Mouse (Mus musculus) natural killer cell, adult 2 months (primary cell): ENCODE measurements around the gene Gm17654.
"Not testable (repeated sequence)": the region's sequence is repeated elsewhere in the genome, so short reads cannot be mapped to it uniquely, and the experiment has no call there.

Experiments used
- DNase-seq, 2 experiments: peaks; one replicate each; pipeline ENCODE4 v3.0.0; 2022; ENCODE audit warnings: low spot score in 2 of 2

The Gm17654 gene

GRCm38 (mm10) chr14:43579046-43579445, at the start of gene Gm17654:
TSS of gene Gm17654 (minus strand) at chr14:43579146.
- not testable (repeated sequence) for DNase-seq

GRCm38 (mm10) chr14:43607913-43608312, 29.0 kb upstream of the Gm17654 start, which contains the start of gene Gm10375:
TSS of gene Gm10375 (minus strand) at chr14:43608013.
- not testable (repeated sequence) for DNase-seq

- not testable (repeated sequence) for DNase-seq
Measured at GRCm38 (mm10) chr14:43577969-43578368, 977 bp downstream of the Gm17654 start.

GRCm38 (mm10) chr14:43552271-43552670, 26.7 kb downstream of the Gm17654 start:
- DNase-seq = not testable (repeated sequence)

- not testable (repeated sequence) for DNase-seq
Measured at GRCm38 (mm10) chr14:43546281-43546680, 32.7 kb downstream of the Gm17654 start.

GRCm38 (mm10) chr14:43543276-43543675, 35.7 kb downstream of the Gm17654 start, which contains the start of gene Gm5799:
TSS of gene Gm5799 (plus strand) at chr14:43543576.
- not testable (repeated sequence) for DNase-seq

GRCm38 (mm10) chr14:43538144-43538543, 40.8 kb downstream of the Gm17654 start:
- DNase-seq = not testable (repeated sequence)

GRCm38 (mm10) chr14:43532387-43532786, 46.6 kb downstream of the Gm17654 start:
- DNase-seq = not testable (repeated sequence)

- not testable (repeated sequence) for DNase-seq
Measured at GRCm38 (mm10) chr14:43532011-43532383, 46.9 kb downstream of the Gm17654 start.

GRCm38 (mm10) chr14:43531052-43532010, 47.6 kb downstream of the Gm17654 start:
- not testable (repeated sequence) for DNase-seq
